Mouse (Mus musculus) midbrain, embryonic 13.5 days (tissue): ENCODE results near the gene Coro7. TPM values are rescaled to one million over a fixed set of nuclear protein-coding genes. Genes with fewer than 3 reads are reported as not detected.

Source experiments
- ATAC-seq: fragments of 200-750 bp; cut with Nextera tagmentation; 2 replicates; pipeline ENCODE4 v1.8.0; 2017; ENCODE audit warnings: mild to moderate bottlenecking, moderate TSS enrichment, moderate library complexity
- H3K27ac ChIP-seq: fragments of 300-500 bp; sonication (generic); 2 replicates; pipeline ENCODE4 v1.5.1; 2015; ENCODE audit warnings: inconsistent platforms, mild to moderate bottlenecking, moderate library complexity
- H3K27me3 ChIP-seq: fragments of 300-500 bp; sonication (generic); 2 replicates; pipeline ENCODE4 v1.6.1; 2015; ENCODE audit warnings: mild to moderate bottlenecking, inconsistent platforms
- H3K36me3 ChIP-seq: fragments of 300-500 bp; sonication (generic); 2 replicates; pipeline ENCODE4 v1.6.1; 2015; ENCODE audit warnings: mild to moderate bottlenecking, inconsistent platforms
- H3K4me1 ChIP-seq: fragments of 300-500 bp; sonication (generic); replicated peaks from 2 replicates; pipeline ENCODE4 v1.6.1; 2015; ENCODE audit warnings: inconsistent platforms
- H3K4me2 ChIP-seq: fragments of 300-500 bp; sonication (generic); replicated peaks from 2 replicates; pipeline ENCODE4 v1.6.1; 2015; ENCODE audit warnings: moderate library complexity, mild to moderate bottlenecking, inconsistent platforms
- H3K4me3 ChIP-seq: fragments of 300-500 bp; sonication (generic); replicated peaks from 2 replicates; pipeline ENCODE4 v1.5.1; 2015; ENCODE audit warnings: mild to moderate bottlenecking, inconsistent platforms
- H3K9ac ChIP-seq: fragments of 300-500 bp; sonication (generic); replicated peaks from 2 replicates; pipeline ENCODE4 v1.6.1; 2015; ENCODE audit warnings: mild to moderate bottlenecking, inconsistent platforms
- H3K9me3 ChIP-seq: fragments of 300-500 bp; sonication (generic); 2 replicates; pipeline ENCODE4 v1.6.1; 2016; ENCODE audit warnings: mild to moderate bottlenecking, inconsistent platforms
- WGBS: fragments of 180-500 bp; shearing (Covaris S2); methylation state at CpG from one replicate; pipeline ENCODE4 v1.1.7; 2015; 5-methylcytosine and 5-hydroxymethylcytosine counted together
- polyA plus RNA-seq: library from polyadenylated mRNA; unstranded; fragments of >200 nt; fragmentation: Nextera tagmentation; extraction: Ambion mirVana; gene quantifications from 2 replicates; pipeline ENCODE4 v1.2.1, GENCODE M21; 2015

The Coro7 gene
- polyA plus RNA-seq, 1 experiment from 2014 or later, result 26.5 TPM

DNA sequence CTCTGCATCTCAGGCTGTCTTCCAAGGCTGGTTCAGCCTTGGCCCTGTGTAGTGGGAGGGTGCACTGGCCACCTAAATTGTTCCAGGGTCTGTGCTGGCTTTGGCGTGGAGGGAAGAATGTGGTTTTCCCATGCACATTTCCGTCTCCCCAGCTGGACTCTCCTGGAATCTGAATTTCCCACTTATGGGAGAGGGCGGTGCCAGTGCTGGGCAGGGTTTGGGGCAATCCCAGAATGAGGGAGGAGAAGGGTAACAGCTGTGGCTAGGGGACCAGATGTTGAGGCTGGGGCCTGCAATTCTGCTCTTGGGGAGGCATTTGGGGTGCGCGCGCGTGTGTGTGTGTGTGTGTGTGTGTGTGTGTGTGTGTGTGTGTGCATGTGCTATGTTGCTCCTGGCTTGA lies 82.3 kb downstream of the Coro7 start:
- Histone ChIP-seq H3K36me3 (no peaks in the 10 kb centered on the region), H3K4me3 (peak overlapping the region; percentile 83), H3K9ac (peak overlapping the region; percentile 45; the same call in 1 of the 2 replicates), H3K4me1 (peaks cover 88% of the 10 kb centered on the region), H3K4me2 (peak overlapping the region; percentile 94), H3K27me3 (no peaks in the 10 kb centered on the region), H3K9me3 (no peaks in the 10 kb centered on the region), H3K27ac (peak overlapping the region; percentile 69)
- WGBS, result 57% methylated on average over 7 of the region's 7 CpGs
- no peak for ATAC-seq

DNA sequence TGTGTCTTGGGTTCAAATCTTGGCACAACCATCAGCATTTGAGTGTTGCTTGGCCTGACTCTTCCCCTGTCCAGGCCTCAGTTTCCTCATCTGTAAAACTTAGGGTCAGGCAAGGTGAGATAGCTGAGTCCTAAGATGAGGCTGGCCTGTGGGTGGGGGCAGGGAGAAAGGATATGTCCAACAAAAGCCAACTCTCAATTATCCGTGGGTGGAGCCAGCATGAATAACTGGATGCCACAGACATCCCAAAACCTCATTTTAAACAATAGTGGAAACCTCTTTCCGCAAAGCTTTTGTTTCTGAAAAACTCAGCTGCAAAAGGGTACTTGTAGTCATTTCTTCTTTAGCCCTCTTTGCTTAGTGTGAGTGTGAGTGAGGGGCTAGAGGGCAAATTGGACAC lies 82.7 kb downstream of the Coro7 start:
- peak overlapping the region; percentile 95; the same call in 1 of the 2 replicates for H3K9ac ChIP-seq
- no peaks in the 10 kb centered on the region for H3K9me3 ChIP-seq
- peaks cover 88% of the 10 kb centered on the region for H3K4me1 ChIP-seq
- 33% methylated on average over 2 of the region's 2 CpGs for WGBS
- H3K4me2 ChIP-seq, result peak overlapping the region; percentile 94
- peak overlapping the region; percentile 83 for H3K4me3 ChIP-seq
- peak overlapping the region; percentile 98; the same call in 1 of the 2 replicates for H3K27ac ChIP-seq
- H3K27me3 ChIP-seq, result no peaks in the 10 kb centered on the region
- H3K36me3 ChIP-seq, result no peaks in the 10 kb centered on the region
- no peak for ATAC-seq

DNA sequence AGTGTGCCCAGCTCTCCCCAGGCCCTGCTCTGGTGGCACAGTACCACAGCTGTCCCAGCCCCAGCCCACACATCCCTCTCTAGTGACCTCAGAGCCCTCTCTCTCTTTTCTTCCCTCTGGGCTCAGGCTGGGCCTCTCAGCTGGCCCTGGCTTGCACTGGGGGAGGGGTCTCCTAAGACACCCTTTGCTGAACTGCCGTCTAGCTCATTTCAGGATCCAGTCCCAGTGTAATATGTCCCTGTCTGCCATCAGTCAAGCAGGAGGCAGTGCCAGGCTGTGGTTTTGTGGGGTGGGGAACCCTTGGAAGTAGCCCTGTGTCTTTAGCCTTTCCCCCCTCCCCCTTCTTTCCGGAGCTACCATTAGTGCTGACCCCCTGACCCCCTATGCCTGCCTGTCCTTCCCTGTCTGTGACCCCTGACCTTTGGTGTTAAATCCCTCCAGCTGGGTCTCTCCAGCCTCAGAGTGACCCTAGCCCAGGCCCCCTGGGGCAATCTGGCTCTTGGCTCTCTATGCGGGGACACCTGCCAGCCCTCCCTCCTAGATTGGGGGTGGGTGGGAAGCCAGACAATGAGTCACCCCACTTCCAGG lies 83.3 kb downstream of the Coro7 start:
- Histone ChIP-seq H3K36me3 (no peaks in the 10 kb centered on the region), H3K4me2 (peak overlapping the region; percentile 94), H3K9ac (peak overlapping the region; percentile 95), H3K27me3 (no peaks in the 10 kb centered on the region), H3K9me3 (no peaks in the 10 kb centered on the region), H3K4me1 (peaks cover 83% of the 10 kb centered on the region), H3K4me3 (peak overlapping the region; percentile 83), H3K27ac (peak overlapping the region; percentile 98)
- no peak; the same call in 1 of the 2 replicates for ATAC-seq
- WGBS, result 9% methylated on average over 3 of the region's 3 CpGs

DNA sequence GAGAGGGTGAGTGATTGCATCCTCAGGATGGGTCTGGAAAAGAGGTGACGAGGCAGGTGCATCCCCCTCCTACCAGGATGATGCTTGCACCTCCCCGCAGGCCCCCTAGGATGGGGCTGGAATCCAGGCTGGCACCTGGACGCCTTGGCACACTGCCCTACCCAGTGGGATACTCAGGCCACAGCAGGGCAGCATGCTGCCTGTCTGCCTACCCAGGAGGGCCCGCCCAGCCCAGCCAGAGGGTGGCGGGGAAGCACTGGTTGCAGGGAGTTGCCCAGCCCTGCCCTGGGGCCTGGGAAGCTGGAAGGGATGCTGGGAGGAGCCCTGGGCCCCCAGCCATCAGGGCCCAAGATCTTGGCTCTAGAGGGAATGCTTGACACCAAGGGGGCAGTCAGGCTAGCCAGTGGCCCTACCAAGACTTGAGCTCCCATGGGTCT lies 84.0 kb downstream of the Coro7 start:
- Histone ChIP-seq H3K4me1 (peaks cover 76% of the 10 kb centered on the region), H3K4me3 (peak overlapping the region; percentile 83), H3K4me2 (peak overlapping the region; percentile 94), H3K27me3 (no peaks in the 10 kb centered on the region), H3K36me3 (peaks cover 3% of the 10 kb centered on the region), H3K9me3 (no peaks in the 10 kb centered on the region), H3K9ac (peak overlapping the region; percentile 95), H3K27ac (peak overlapping the region; percentile 98)
- peak; percentile 22 for ATAC-seq
- 0% methylated on average over 5 of the region's 5 CpGs for WGBS

DNA sequence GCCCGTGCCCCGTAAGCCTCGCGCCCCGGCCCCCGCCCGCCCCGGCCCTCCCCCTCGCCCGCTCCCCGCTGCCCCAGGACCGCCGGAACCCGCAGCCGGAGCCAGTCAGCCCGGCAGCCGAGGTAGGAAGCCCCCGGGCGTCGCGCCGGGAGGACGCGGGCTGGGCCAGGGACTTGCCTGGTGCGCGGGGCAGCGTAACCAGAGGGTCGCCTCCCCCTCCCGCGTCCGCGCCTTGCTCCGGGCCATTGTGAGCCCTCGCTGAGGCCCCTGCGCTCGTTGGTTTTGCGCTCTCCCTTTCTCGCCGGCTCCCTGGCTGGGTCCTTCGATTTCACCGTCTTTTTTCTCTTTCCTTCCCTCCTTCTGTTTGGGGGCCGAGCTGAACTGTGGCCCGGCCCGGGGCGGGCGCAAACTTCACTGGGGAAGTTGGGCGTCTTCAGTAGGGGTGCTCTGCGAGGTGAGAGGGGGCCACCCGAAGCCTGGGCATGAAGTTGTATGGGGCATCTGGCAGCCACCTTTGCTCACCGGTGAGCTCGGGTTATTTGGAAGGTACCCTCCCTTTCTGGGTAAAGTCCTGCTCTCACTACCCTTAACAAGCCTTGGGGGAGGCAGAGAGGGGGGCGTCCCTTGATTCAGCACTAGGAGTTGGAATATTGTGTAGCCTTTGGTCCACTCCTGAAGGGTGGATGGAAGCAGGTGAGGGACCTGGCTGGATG lies 84.6 kb downstream of the Coro7 start:
- peaks cover 7% of the 10 kb centered on the region for H3K36me3 ChIP-seq
- peak overlapping the region; percentile 83 for H3K4me3 ChIP-seq
- WGBS, result under 1% methylated on average over 51 of the region's 52 CpGs
- peaks cover 71% of the 10 kb centered on the region for H3K4me1 ChIP-seq
- no peaks in the 10 kb centered on the region for H3K9me3 ChIP-seq
- peak overlapping the region; percentile 98 for H3K27ac ChIP-seq
- no peaks in the 10 kb centered on the region for H3K27me3 ChIP-seq
- ATAC-seq, result peak; percentile 53
- peak overlapping the region; percentile 95 for H3K9ac ChIP-seq
- peak overlapping the region; percentile 94 for H3K4me2 ChIP-seq

DNA sequence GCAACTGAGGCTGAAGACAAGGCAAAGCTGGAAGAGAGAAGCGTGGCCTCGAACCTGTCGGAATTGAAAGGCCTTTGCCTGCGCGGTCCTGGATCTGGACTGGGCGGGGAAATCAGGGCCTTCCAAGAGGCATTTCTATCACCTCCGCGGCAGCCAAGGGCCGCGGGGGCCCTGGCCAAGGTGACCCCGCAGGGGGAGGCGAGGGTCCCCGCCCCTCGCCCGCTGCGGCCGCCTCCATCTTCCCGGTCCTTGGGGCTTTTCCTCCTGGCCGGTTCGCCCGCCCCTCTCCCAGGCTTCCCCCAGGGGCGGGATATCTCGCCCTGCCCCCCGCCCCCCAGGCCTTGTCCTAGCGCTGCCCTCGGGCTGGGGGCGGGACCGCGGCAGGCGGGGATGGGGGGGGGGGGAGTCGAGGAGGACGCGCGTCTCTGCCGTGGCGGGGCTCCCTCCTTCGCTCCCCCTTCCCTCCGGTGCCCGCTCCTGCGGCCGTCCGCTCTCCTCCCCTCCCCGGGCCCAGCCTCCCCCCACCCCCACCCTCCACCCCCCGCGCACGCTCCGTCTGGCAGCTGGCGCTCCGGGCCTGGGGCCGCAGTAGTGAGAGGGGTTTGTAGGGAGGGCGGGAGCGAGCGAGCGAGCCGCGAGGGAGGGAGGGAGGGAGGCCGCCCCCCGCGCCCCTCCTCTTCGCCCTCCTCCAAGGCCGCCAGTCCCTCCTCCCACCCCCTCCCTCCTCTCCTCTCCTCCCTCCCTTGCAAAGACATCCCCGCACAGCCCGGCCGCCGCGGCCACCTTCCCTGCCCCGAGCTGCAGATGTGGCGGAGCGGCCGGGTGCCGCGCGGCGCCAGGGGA lies 85.4 kb downstream of the Coro7 start, which contains the start of gene Glis2:
Gene Glis2, plus strand, starts transcription at position 743 of the 843 bp plus-strand sequence.
- Histone ChIP-seq H3K27me3 (no peaks in the 10 kb centered on the region), H3K9me3 (no peaks in the 10 kb centered on the region), H3K36me3 (peaks cover 7% of the 10 kb centered on the region), H3K4me2 (peak within 1 kb of the TSS; percentile 94), H3K27ac (peak within 1 kb of the TSS; percentile 98), H3K4me1 (peaks cover 64% of the 10 kb centered on the region), H3K9ac (peak within 1 kb of the TSS; percentile 95), H3K4me3 (peak within 1 kb of the TSS; percentile 83)
- 0% methylated on average over 30 of the region's 74 CpGs for WGBS
- ATAC-seq, result peak; percentile 87

DNA sequence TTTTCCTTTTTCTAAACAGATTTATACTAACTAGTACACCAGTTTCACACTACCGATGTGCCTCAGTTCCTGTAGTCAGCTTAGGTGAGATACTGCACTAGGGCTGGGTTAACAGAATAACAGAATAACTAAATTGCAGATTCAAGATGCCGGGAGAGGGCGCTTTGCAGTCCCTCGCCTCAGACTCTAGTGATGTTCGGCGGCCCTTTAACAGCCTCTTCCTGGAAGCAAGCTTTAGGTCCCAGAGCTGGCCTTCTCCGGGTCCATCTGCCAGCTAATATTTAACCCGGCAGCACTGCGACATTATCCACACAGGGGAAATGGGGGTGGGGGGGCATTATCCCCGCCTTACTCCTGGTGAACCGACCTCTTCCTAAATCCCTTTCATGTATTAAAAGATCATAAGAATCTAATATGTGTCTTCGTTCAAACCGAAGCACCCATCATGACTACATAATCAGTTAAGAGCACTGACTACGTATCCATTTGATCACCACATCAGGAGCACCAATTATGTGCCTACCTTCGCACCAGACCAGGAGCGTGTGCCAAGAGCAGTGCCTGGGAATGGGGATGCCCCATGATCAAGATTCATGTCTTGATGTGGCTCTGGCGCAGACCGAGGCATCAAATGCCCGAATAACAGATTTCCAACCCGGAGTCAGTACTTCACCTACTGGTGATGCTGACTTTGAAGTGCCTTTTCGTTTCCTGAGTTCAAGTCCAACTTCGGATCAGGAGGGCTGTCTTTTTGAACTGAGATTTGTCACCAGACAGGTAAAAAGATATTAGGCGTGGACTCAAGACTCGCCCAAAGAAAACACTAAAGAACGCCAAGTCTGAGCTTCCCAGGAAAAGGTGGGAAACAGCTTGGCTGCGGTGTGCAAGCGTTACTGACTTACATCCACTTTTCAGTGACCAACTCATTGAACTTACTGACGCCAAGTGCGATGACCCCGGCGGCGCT lies 86.4 kb downstream of the Coro7 start:
- H3K27ac ChIP-seq, result peak overlapping the region; percentile 98
- H3K4me2 ChIP-seq, result peak overlapping the region; percentile 94
- H3K4me3 ChIP-seq, result peak overlapping the region; percentile 83
- H3K36me3 ChIP-seq, result peaks cover 7% of the 10 kb centered on the region
- peaks cover 54% of the 10 kb centered on the region for H3K4me1 ChIP-seq
- peak overlapping the region; percentile 95 for H3K9ac ChIP-seq
- H3K27me3 ChIP-seq, result no peaks in the 10 kb centered on the region
- 12% methylated on average over 32 of the region's 32 CpGs for WGBS
- no peaks in the 10 kb centered on the region for H3K9me3 ChIP-seq
- ATAC-seq, result no peak

DNA sequence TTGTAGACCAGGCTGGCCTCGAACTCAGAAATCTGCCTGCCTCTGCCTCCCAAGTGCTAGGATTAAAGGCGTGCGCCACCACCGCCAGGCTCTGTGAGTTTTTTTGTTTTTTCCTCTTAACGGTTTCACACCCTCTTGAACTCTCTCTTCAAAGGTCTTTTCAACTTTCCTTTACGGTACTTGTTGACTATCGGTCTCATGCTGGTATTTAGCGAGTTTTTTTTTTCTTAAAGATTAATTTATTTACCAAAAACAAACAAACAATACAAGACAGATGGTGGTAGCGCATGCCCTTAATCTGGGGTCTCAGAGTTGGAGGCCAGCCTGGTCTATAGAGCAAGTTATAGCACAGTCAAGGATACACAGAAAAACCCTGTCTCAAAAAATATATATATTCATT lies 89.3 kb downstream of the Coro7 start:
- no peak overlapping the region for H3K4me2 ChIP-seq
- no peaks in the 10 kb centered on the region for H3K27me3 ChIP-seq
- H3K36me3 ChIP-seq, result peaks cover 7% of the 10 kb centered on the region
- H3K27ac ChIP-seq, result no peak overlapping the region
- no peak overlapping the region for H3K4me3 ChIP-seq
- no peaks in the 10 kb centered on the region for H3K9me3 ChIP-seq
- H3K9ac ChIP-seq, result no peak overlapping the region
- WGBS, result 97% methylated on average over 9 of the region's 9 CpGs
- ATAC-seq, result no peak
- H3K4me1 ChIP-seq, result peaks cover 44% of the 10 kb centered on the region

DNA sequence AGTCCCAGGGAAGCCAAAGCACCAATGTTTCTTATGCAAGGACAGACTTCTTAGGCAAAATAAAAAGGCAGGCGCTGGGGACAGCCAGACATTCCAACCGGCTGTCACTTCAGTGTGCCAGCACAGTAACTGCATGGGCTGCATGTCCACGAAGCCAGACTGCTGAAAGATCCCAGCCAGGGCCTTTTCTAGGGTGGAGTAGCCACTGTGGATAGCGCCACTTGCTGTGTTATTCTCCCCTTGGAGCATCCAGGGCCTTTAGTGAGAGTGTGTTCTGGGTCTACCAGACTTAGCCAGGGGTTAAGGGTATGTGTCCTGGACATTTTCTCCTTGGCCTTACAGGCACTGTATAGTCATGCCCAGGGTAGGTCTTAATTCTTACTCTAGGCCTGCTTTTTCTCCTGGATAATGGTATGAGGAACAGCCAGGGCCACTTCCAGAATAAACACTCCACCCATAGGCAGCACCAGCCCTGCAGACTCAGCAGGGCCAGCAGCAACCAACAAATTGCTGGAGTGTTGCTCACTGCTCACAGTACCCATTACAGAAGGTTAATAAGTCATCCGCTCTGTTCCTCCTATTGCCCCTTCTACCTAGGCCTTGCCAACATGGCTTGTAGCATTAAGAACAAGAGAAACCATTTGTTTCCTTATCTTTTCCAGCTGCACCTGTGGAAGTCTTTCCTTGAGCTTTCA lies 91.9 kb downstream of the Coro7 start:
- H3K4me1 ChIP-seq, result peaks cover 27% of the 10 kb centered on the region
- no peaks in the 10 kb centered on the region for H3K9me3 ChIP-seq
- 59% methylated on average over 5 of the region's 5 CpGs for WGBS
- ATAC-seq, result no peak
- no peak overlapping the region for H3K4me3 ChIP-seq
- no peaks in the 10 kb centered on the region for H3K27me3 ChIP-seq
- peak overlapping the region; percentile 62; the same call in 1 of the 2 replicates for H3K4me2 ChIP-seq
- H3K9ac ChIP-seq, result no peak overlapping the region
- H3K36me3 ChIP-seq, result peaks cover 7% of the 10 kb centered on the region
- peak overlapping the region; percentile 82 for H3K27ac ChIP-seq

DNA sequence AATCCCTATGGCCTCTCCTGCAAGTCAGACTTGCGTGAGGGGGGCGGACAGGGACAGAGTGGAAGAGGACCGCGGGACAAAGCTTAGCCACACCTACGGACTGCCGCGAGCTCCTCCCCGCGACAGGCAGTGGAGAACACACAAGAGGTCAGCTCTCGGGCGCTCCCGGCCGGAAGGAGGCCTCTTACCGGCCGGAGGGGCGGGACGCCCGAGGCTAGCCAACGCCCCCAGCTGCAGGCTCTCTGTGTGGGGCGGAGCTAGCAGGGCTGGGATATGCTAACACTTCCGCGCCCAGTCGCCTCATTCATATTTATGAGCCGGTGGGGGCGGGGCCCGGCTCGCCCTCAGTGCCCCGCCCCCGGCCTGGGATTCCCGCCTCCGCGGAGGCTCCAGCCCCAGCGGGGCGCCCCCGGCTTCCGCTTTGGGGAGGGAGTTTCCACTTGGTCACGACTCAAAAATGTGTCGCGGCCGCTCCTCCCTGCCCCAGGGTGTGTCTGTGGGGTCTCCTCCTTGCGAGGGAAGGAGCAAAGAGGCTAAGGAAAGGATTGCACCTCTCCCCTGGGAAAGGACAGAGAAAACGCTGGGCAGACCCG lies 93.0 kb downstream of the Coro7 start:
- Histone ChIP-seq H3K36me3 (peaks cover 7% of the 10 kb centered on the region), H3K4me1 (peaks cover 19% of the 10 kb centered on the region), H3K9ac (peak overlapping the region; percentile 53), H3K27ac (peak overlapping the region; percentile 82), H3K9me3 (no peaks in the 10 kb centered on the region), H3K27me3 (no peaks in the 10 kb centered on the region), H3K4me3 (peak overlapping the region; percentile 50), H3K4me2 (peak overlapping the region; percentile 62)
- under 1% methylated on average over 43 of the region's 43 CpGs for WGBS
- ATAC-seq, result peak; percentile 98
